Mouse (Mus musculus) embryonic facial prominence, embryonic 15.5 days (tissue): ENCODE results near the gene Tgif2. TPM values are rescaled to one million over a fixed set of nuclear protein-coding genes. Genes with fewer than 3 reads are reported as not detected.
"Not testable (repeated sequence)": the region's sequence is repeated elsewhere in the genome, so short reads cannot be mapped to it uniquely, and the experiment has no call there.

Experiments
- ATAC-seq: fragments of 200-750 bp; cut with Nextera tagmentation; 2 replicates; pipeline ENCODE4 v1.8.0; 2017; ENCODE audit warnings: low read depth, moderate TSS enrichment; ENCODE audit not compliant: insufficient number of reproducible peaks, low FRiP score, low TSS enrichment
- H3K27ac ChIP-seq: fragments of 300-500 bp; sonication (generic); replicated peaks from 2 replicates; pipeline ENCODE4 v1.5.1; 2015; ENCODE audit warnings: mild to moderate bottlenecking, inconsistent platforms
- H3K27me3 ChIP-seq: fragments of 300-500 bp; sonication (generic); 2 replicates; pipeline ENCODE4 v1.6.1; 2015; ENCODE audit warnings: inconsistent platforms
- H3K36me3 ChIP-seq: fragments of 300-500 bp; sonication (generic); 2 replicates; pipeline ENCODE4 v1.6.1; 2015; ENCODE audit warnings: mild to moderate bottlenecking, inconsistent platforms
- H3K4me1 ChIP-seq: fragments of 300-500 bp; sonication (generic); 2 replicates; pipeline ENCODE4 v1.6.1; 2015; ENCODE audit warnings: inconsistent platforms
- H3K4me2 ChIP-seq: fragments of 300-500 bp; sonication (generic); replicated peaks from 2 replicates; pipeline ENCODE4 v1.6.1; 2015; ENCODE audit warnings: mild to moderate bottlenecking, inconsistent platforms
- H3K4me3 ChIP-seq: fragments of 300-500 bp; sonication (generic); replicated peaks from 2 replicates; pipeline ENCODE4 v1.5.1; 2015; ENCODE audit warnings: mild to moderate bottlenecking, inconsistent platforms
- H3K9ac ChIP-seq: fragments of 300-500 bp; sonication (generic); 2 replicates; pipeline ENCODE4 v1.6.1; 2015; ENCODE audit warnings: inconsistent platforms
- H3K9me3 ChIP-seq: fragments of 300-500 bp; sonication (generic); replicated peaks from 2 replicates; pipeline ENCODE4 v1.6.1; 2016; ENCODE audit warnings: inconsistent platforms
- WGBS: fragments of 180-500 bp; shearing (Covaris S2); methylation state at CpG from one replicate; pipeline ENCODE4 v1.1.7; 2015; 5-methylcytosine and 5-hydroxymethylcytosine counted together
- polyA plus RNA-seq: library from polyadenylated mRNA; unstranded; fragments of >200 nt; fragmentation: Nextera tagmentation; extraction: Ambion mirVana; gene quantifications from 2 replicates; pipeline ENCODE4 v1.2.1, GENCODE M21; 2015

Tgif2 gene
- polyA plus RNA-seq = 51.1 and 51.6 TPM in 2 replicates

- peak; percentile 90 for ATAC-seq
These were observed at the start of gene Tgif2 for GRCm38 (mm10) chr2:156839319-156840191. TSS of gene Tgif2 (plus strand) at chr2:156840007.

GRCm38 (mm10) chr2:156798516-156798915 is 41.3 kb upstream of the Tgif2 start:
- Histone ChIP-seq H3K36me3 (no peaks in the 10 kb centered on the region), H3K9me3 (no peaks in the 10 kb centered on the region), H3K27ac (no peak overlapping the region), H3K4me2 (no peak overlapping the region), H3K4me3 (no peak overlapping the region), H3K27me3 (no peaks in the 10 kb centered on the region), H3K9ac (no peak overlapping the region), H3K4me1 (no peaks in the 10 kb centered on the region)
- WGBS = 71% methylated on average over 1 of the region's 1 CpGs
- ATAC-seq = no peak

More at GRCm38 (mm10) chr2:156839319-156840191, at the start of gene Tgif2:
- Histone ChIP-seq H3K27me3 (no peaks in the 10 kb centered on the region), H3K27ac (peak within 1 kb of the TSS; percentile 92), H3K4me3 (peak within 1 kb of the TSS; percentile 75), H3K9me3 (no peaks in the 10 kb centered on the region), H3K9ac (peak within 1 kb of the TSS; percentile 70), H3K4me2 (peak within 1 kb of the TSS; percentile 77), H3K4me1 (peaks cover 50% of the 10 kb centered on the region), H3K36me3 (peaks cover 24% of the 10 kb centered on the region)
- 3% methylated on average over 61 of the region's 61 CpGs for WGBS

- no peaks in the 10 kb centered on the region for H3K4me1 ChIP-seq
- H3K27ac ChIP-seq = no peak overlapping the region
- no peaks in the 10 kb centered on the region for H3K27me3 ChIP-seq
- no peaks in the 10 kb centered on the region for H3K36me3 ChIP-seq
- ATAC-seq = no peak
- H3K9ac ChIP-seq = no peak overlapping the region
- H3K4me2 ChIP-seq = no peak overlapping the region
- no peak overlapping the region for H3K4me3 ChIP-seq
- 56% methylated on average over 4 of the region's 4 CpGs for WGBS
- no peaks in the 10 kb centered on the region for H3K9me3 ChIP-seq
These were observed 38.8 kb upstream of the Tgif2 start for GRCm38 (mm10) chr2:156801045-156801444.

GRCm38 (mm10) chr2:156802116-156802515 is 37.7 kb upstream of the Tgif2 start:
- H3K27ac ChIP-seq, H3K9me3 ChIP-seq, ATAC-seq, H3K27me3 ChIP-seq, H3K9ac ChIP-seq, H3K4me3 ChIP-seq, H3K36me3 ChIP-seq, H3K4me1 ChIP-seq, H3K4me2 ChIP-seq: not testable (repeated sequence)
- WGBS = 50% methylated on average over 9 of the region's 9 CpGs

- no peaks in the 10 kb centered on the region for H3K4me1 ChIP-seq
- H3K27ac ChIP-seq = no peak overlapping the region
- no peaks in the 10 kb centered on the region for H3K9me3 ChIP-seq
- H3K4me2 ChIP-seq = no peak overlapping the region
- no peak overlapping the region for H3K9ac ChIP-seq
- no peak for ATAC-seq
- no peaks in the 10 kb centered on the region for H3K36me3 ChIP-seq
- no peak overlapping the region for H3K4me3 ChIP-seq
- WGBS = 62% methylated on average over 4 of the region's 4 CpGs
- H3K27me3 ChIP-seq = no peaks in the 10 kb centered on the region
These were observed 36.0 kb upstream of the Tgif2 start for GRCm38 (mm10) chr2:156803698-156804372.

- Histone ChIP-seq H3K27ac (no peak overlapping the region), H3K27me3 (no peaks in the 10 kb centered on the region), H3K4me3 (no peak overlapping the region), H3K9me3 (no peaks in the 10 kb centered on the region), H3K9ac (no peak overlapping the region), H3K4me2 (no peak overlapping the region), H3K4me1 (no peaks in the 10 kb centered on the region), H3K36me3 (no peaks in the 10 kb centered on the region)
- 86% methylated on average over 4 of the region's 4 CpGs for WGBS
- no peak for ATAC-seq
These were observed 35.2 kb upstream of the Tgif2 start for GRCm38 (mm10) chr2:156804589-156804988.

- no peaks in the 10 kb centered on the region for H3K9me3 ChIP-seq
- no peak overlapping the region for H3K27ac ChIP-seq
- WGBS = 61% methylated on average over 6 of the region's 6 CpGs
- no peak overlapping the region for H3K9ac ChIP-seq
- H3K36me3 ChIP-seq = no peaks in the 10 kb centered on the region
- no peak overlapping the region for H3K4me2 ChIP-seq
- H3K27me3 ChIP-seq = no peaks in the 10 kb centered on the region
- no peak overlapping the region for H3K4me3 ChIP-seq
- no peaks in the 10 kb centered on the region for H3K4me1 ChIP-seq
- ATAC-seq = no peak
These were observed 32.9 kb upstream of the Tgif2 start for GRCm38 (mm10) chr2:156806886-156807285.

GRCm38 (mm10) chr2:156809579-156809978 is 30.2 kb upstream of the Tgif2 start:
- Histone ChIP-seq H3K9me3 (no peaks in the 10 kb centered on the region), H3K27me3 (no peaks in the 10 kb centered on the region), H3K36me3 (no peaks in the 10 kb centered on the region), H3K4me2 (no peak overlapping the region), H3K9ac (no peak overlapping the region), H3K4me1 (peaks cover 5% of the 10 kb centered on the region; the same call in 1 of the 2 replicates), H3K4me3 (no peak overlapping the region), H3K27ac (no peak overlapping the region)
- WGBS = 50% methylated on average over 2 of the region's 2 CpGs
- ATAC-seq = no peak; the same call in 1 of the 2 replicates

- Histone ChIP-seq H3K27me3 (no peaks in the 10 kb centered on the region), H3K4me2 (no peak overlapping the region), H3K4me3 (no peak overlapping the region), H3K36me3 (no peaks in the 10 kb centered on the region), H3K9me3 (no peaks in the 10 kb centered on the region), H3K9ac (no peak overlapping the region), H3K27ac (no peak overlapping the region), H3K4me1 (peaks cover 16% of the 10 kb centered on the region; the same call in 1 of the 2 replicates)
- WGBS = 98% methylated on average over 10 of the region's 10 CpGs
- no peak for ATAC-seq
These were observed 29.1 kb upstream of the Tgif2 start for GRCm38 (mm10) chr2:156810716-156811115.

- H3K9me3 ChIP-seq = no peaks in the 10 kb centered on the region
- no peak overlapping the region for H3K9ac ChIP-seq
- no peak for ATAC-seq
- H3K27ac ChIP-seq = no peak overlapping the region
- WGBS = 64% methylated on average over 5 of the region's 5 CpGs
- H3K4me3 ChIP-seq = no peak overlapping the region
- no peaks in the 10 kb centered on the region for H3K27me3 ChIP-seq
- no peaks in the 10 kb centered on the region for H3K36me3 ChIP-seq
- H3K4me2 ChIP-seq = no peak overlapping the region
- H3K4me1 ChIP-seq = peaks cover 16% of the 10 kb centered on the region; the same call in 1 of the 2 replicates
These were observed 28.3 kb upstream of the Tgif2 start for GRCm38 (mm10) chr2:156811556-156811955.

GRCm38 (mm10) chr2:156814344-156814801 is 25.4 kb upstream of the Tgif2 start:
- WGBS = 11% methylated on average over 8 of the region's 8 CpGs
- no peaks in the 10 kb centered on the region for H3K9me3 ChIP-seq
- no peak for ATAC-seq
- no peak overlapping the region for H3K4me2 ChIP-seq
- no peaks in the 10 kb centered on the region for H3K27me3 ChIP-seq
- H3K4me3 ChIP-seq = no peak overlapping the region
- H3K4me1 ChIP-seq = peaks cover 16% of the 10 kb centered on the region; the same call in 1 of the 2 replicates
- no peaks in the 10 kb centered on the region for H3K36me3 ChIP-seq
- H3K27ac ChIP-seq = peak overlapping the region; percentile 44; the same call in 1 of the 2 replicates
- no peak overlapping the region for H3K9ac ChIP-seq
